Mouse (Mus musculus): Measurements from ENCODE around the gene A830031A19Rik. TPM values are rescaled to one million over a fixed set of nuclear protein-coding genes. Genes with fewer than 3 reads are reported as not detected.
A peak's percentile ranks its signal among the peaks of the same experiment; 100 is the strongest.

A830031A19Rik gene
- polyA plus RNA-seq, 1 experiment from 2014 or later: not detected

GRCm38 (mm10) chr11:24092618-24093017 lies 17.8 kb upstream of the A830031A19Rik start:
- Histone ChIP-seq H3K36me3 (ENCODE audit: control insufficient read depth, insufficient read depth, low read length) (peaks cover 6% of the 10 kb centered on the region; the same call in 1 of the 2 replicates), H3K9ac (ENCODE audit: low read length) (no peak overlapping the region), H3K4me3 (ENCODE audit: low read depth, low read length) (no peak overlapping the region), H3K4me2 (ENCODE audit: low read depth, severe bottlenecking) (no peak overlapping the region), H3K4me1 (ENCODE audit: control insufficient read depth, insufficient read depth, low read length) (peaks cover 42% of the 10 kb centered on the region), H3K9me3 (ENCODE audit: control insufficient read depth, low read length) (no peaks in the 10 kb centered on the region), H3K27me3 (ENCODE audit: control insufficient read depth, insufficient read depth, low read length) (no peaks in the 10 kb centered on the region), H3K27ac (replicated peaks; ENCODE audit: low read depth, low read length) (no peak overlapping the region)
- no peak for DNase-seq (ENCODE audit: low spot score)
- no peak for ATAC-seq (ENCODE audit: insufficient number of reproducible peaks, low FRiP score, low TSS enrichment, low read depth)
- WGBS: 55% methylated on average over 3 of the region's 3 CpGs

GRCm38 (mm10) chr11:24091393-24092080 lies 16.7 kb upstream of the A830031A19Rik start:
- H3K27me3 ChIP-seq (ENCODE audit: control insufficient read depth, insufficient read depth, low read length): no peaks in the 10 kb centered on the region
- H3K4me3 ChIP-seq (ENCODE audit: low read depth, low read length): no peak overlapping the region
- H3K36me3 ChIP-seq (ENCODE audit: control insufficient read depth, insufficient read depth, low read length): peaks cover 10% of the 10 kb centered on the region; the same call in 1 of the 2 replicates
- H3K9ac ChIP-seq (ENCODE audit: low read length): no peak overlapping the region
- H3K9me3 ChIP-seq (ENCODE audit: control insufficient read depth, low read length): no peaks in the 10 kb centered on the region
- 27% methylated on average over 15 of the region's 15 CpGs for WGBS
- DNase-seq (ENCODE audit: low spot score): no peak
- H3K27ac ChIP-seq (replicated peaks; ENCODE audit: low read depth, low read length): no peak overlapping the region
- ATAC-seq (ENCODE audit: insufficient number of reproducible peaks, low FRiP score, low TSS enrichment, low read depth): no peak
- H3K4me2 ChIP-seq (ENCODE audit: low read depth, severe bottlenecking): no peak overlapping the region
- peaks cover 31% of the 10 kb centered on the region for H3K4me1 ChIP-seq (ENCODE audit: control insufficient read depth, insufficient read depth, low read length)

GRCm38 (mm10) chr11:24090443-24090842 lies 15.6 kb upstream of the A830031A19Rik start:
- ATAC-seq (ENCODE audit: insufficient number of reproducible peaks, low FRiP score, low TSS enrichment, low read depth) (no peak), DNase-seq (ENCODE audit: low spot score) (no peak)
- no peak overlapping the region for H3K9ac ChIP-seq (ENCODE audit: low read length)
- H3K36me3 ChIP-seq (ENCODE audit: control insufficient read depth, insufficient read depth, low read length): peaks cover 14% of the 10 kb centered on the region; the same call in 1 of the 2 replicates
- H3K27ac ChIP-seq (replicated peaks; ENCODE audit: low read depth, low read length): no peak overlapping the region
- H3K9me3 ChIP-seq (ENCODE audit: control insufficient read depth, low read length): no peaks in the 10 kb centered on the region
- no peaks in the 10 kb centered on the region for H3K27me3 ChIP-seq (ENCODE audit: control insufficient read depth, insufficient read depth, low read length)
- H3K4me3 ChIP-seq (ENCODE audit: low read depth, low read length): no peak overlapping the region
- 84% methylated on average over 4 of the region's 4 CpGs for WGBS
- no peak overlapping the region for H3K4me2 ChIP-seq (ENCODE audit: low read depth, severe bottlenecking)
- peaks cover 29% of the 10 kb centered on the region for H3K4me1 ChIP-seq (ENCODE audit: control insufficient read depth, insufficient read depth, low read length)

GRCm38 (mm10) chr11:24087069-24087468 lies 12.2 kb upstream of the A830031A19Rik start:
- H3K27ac ChIP-seq (replicated peaks; ENCODE audit: low read depth, low read length): no peak overlapping the region
- ATAC-seq (ENCODE audit: insufficient number of reproducible peaks, low FRiP score, low TSS enrichment, low read depth) (no peak), DNase-seq (ENCODE audit: low spot score) (no peak)
- 70% methylated on average over 4 of the region's 4 CpGs for WGBS
- peaks cover 21% of the 10 kb centered on the region for H3K4me1 ChIP-seq (ENCODE audit: control insufficient read depth, insufficient read depth, low read length)
- H3K4me2 ChIP-seq (ENCODE audit: low read depth, severe bottlenecking): no peak overlapping the region
- peaks cover 18% of the 10 kb centered on the region; the same call in 1 of the 2 replicates for H3K36me3 ChIP-seq (ENCODE audit: control insufficient read depth, insufficient read depth, low read length)
- H3K9me3 ChIP-seq (ENCODE audit: control insufficient read depth, low read length): no peaks in the 10 kb centered on the region
- H3K27me3 ChIP-seq (ENCODE audit: control insufficient read depth, insufficient read depth, low read length): no peaks in the 10 kb centered on the region
- no peak overlapping the region for H3K9ac ChIP-seq (ENCODE audit: low read length)
- H3K4me3 ChIP-seq (ENCODE audit: low read depth, low read length): no peak overlapping the region

- 37% methylated on average over 6 of the region's 6 CpGs for WGBS
- H3K4me1 ChIP-seq (ENCODE audit: control insufficient read depth, insufficient read depth, low read length): peaks cover 16% of the 10 kb centered on the region; the same call in 1 of the 2 replicates
- H3K36me3 ChIP-seq (ENCODE audit: control insufficient read depth, insufficient read depth, low read length): peaks cover 18% of the 10 kb centered on the region; the same call in 1 of the 2 replicates
- H3K27me3 ChIP-seq (ENCODE audit: control insufficient read depth, insufficient read depth, low read length): no peaks in the 10 kb centered on the region
- ATAC-seq (ENCODE audit: insufficient number of reproducible peaks, low FRiP score, low TSS enrichment, low read depth) (no peak), DNase-seq (ENCODE audit: low spot score) (no peak)
- no peaks in the 10 kb centered on the region for H3K9me3 ChIP-seq (ENCODE audit: control insufficient read depth, low read length)
- no peak overlapping the region for H3K4me3 ChIP-seq (ENCODE audit: low read depth, low read length)
- H3K4me2 ChIP-seq (ENCODE audit: low read depth, severe bottlenecking): no peak overlapping the region
- no peak overlapping the region for H3K27ac ChIP-seq (replicated peaks; ENCODE audit: low read depth, low read length)
- no peak overlapping the region for H3K9ac ChIP-seq (ENCODE audit: low read length)
Measured at GRCm38 (mm10) chr11:24085986-24086385, 11.1 kb upstream of the A830031A19Rik start.

- no peaks in the 10 kb centered on the region for H3K27me3 ChIP-seq (ENCODE audit: control insufficient read depth, insufficient read depth, low read length)
- H3K4me2 ChIP-seq (ENCODE audit: low read depth, severe bottlenecking): no peak overlapping the region
- no peak for DNase-seq (ENCODE audit: low spot score)
- peaks cover 16% of the 10 kb centered on the region; the same call in 1 of the 2 replicates for H3K4me1 ChIP-seq (ENCODE audit: control insufficient read depth, insufficient read depth, low read length)
- 84% methylated on average over 4 of the region's 4 CpGs for WGBS
- no peak overlapping the region for H3K27ac ChIP-seq (replicated peaks; ENCODE audit: low read depth, low read length)
- no peak overlapping the region for H3K9ac ChIP-seq (ENCODE audit: low read length)
- H3K4me3 ChIP-seq (ENCODE audit: low read depth, low read length): no peak overlapping the region
- ATAC-seq (ENCODE audit: insufficient number of reproducible peaks, low FRiP score, low TSS enrichment, low read depth): no peak
- H3K9me3 ChIP-seq (ENCODE audit: control insufficient read depth, low read length): no peaks in the 10 kb centered on the region
- peaks cover 18% of the 10 kb centered on the region; the same call in 1 of the 2 replicates for H3K36me3 ChIP-seq (ENCODE audit: control insufficient read depth, insufficient read depth, low read length)
Measured at GRCm38 (mm10) chr11:24084590-24084989, 9.7 kb upstream of the A830031A19Rik start.

GRCm38 (mm10) chr11:24084077-24084476 lies 9.2 kb upstream of the A830031A19Rik start:
- no peak overlapping the region for H3K4me2 ChIP-seq (ENCODE audit: low read depth, severe bottlenecking)

GRCm38 (mm10) chr11:24083423-24083822 lies 8.6 kb upstream of the A830031A19Rik start:
- H3K27me3 ChIP-seq (ENCODE audit: control insufficient read depth, insufficient read depth, low read length): no peaks in the 10 kb centered on the region
- H3K9ac ChIP-seq (ENCODE audit: low read length): peak overlapping the region; percentile 30; the same call in 1 of the 2 replicates
- 48% methylated on average over 7 of the region's 7 CpGs for WGBS
- 0 out of 2 replicates have a peak overlapping the region, but pooled peaks have one; percentile 15 for H3K4me3 ChIP-seq (ENCODE audit: low read depth, low read length)
- ATAC-seq (ENCODE audit: insufficient number of reproducible peaks, low FRiP score, low TSS enrichment, low read depth): no peak
- no peak for DNase-seq (ENCODE audit: low spot score)
- H3K36me3 ChIP-seq (ENCODE audit: control insufficient read depth, insufficient read depth, low read length): peaks cover 18% of the 10 kb centered on the region; the same call in 1 of the 2 replicates
- no peaks in the 10 kb centered on the region for H3K9me3 ChIP-seq (ENCODE audit: control insufficient read depth, low read length)
- peak overlapping the region; percentile 40 for H3K4me2 ChIP-seq (ENCODE audit: low read depth, severe bottlenecking)
- 0 out of 2 replicates have a peak overlapping the region, but pooled peaks have one; percentile 21 for H3K27ac ChIP-seq (replicated peaks; ENCODE audit: low read depth, low read length)
- H3K4me1 ChIP-seq (ENCODE audit: control insufficient read depth, insufficient read depth, low read length): peaks cover 16% of the 10 kb centered on the region; the same call in 1 of the 2 replicates

More at GRCm38 (mm10) chr11:24084077-24084476, 9.2 kb upstream of the A830031A19Rik start:
- Histone ChIP-seq H3K4me3 (ENCODE audit: low read depth, low read length) (no peak overlapping the region), H3K27ac (replicated peaks; ENCODE audit: low read depth, low read length) (no peak overlapping the region), H3K9ac (ENCODE audit: low read length) (no peak overlapping the region), H3K9me3 (ENCODE audit: control insufficient read depth, low read length) (no peaks in the 10 kb centered on the region), H3K4me1 (ENCODE audit: control insufficient read depth, insufficient read depth, low read length) (peaks cover 16% of the 10 kb centered on the region; the same call in 1 of the 2 replicates), H3K27me3 (ENCODE audit: control insufficient read depth, insufficient read depth, low read length) (no peaks in the 10 kb centered on the region), H3K36me3 (ENCODE audit: control insufficient read depth, insufficient read depth, low read length) (peaks cover 18% of the 10 kb centered on the region; the same call in 1 of the 2 replicates)
- ATAC-seq (ENCODE audit: insufficient number of reproducible peaks, low FRiP score, low TSS enrichment, low read depth) (no peak), DNase-seq (ENCODE audit: low spot score) (no peak)
- WGBS: 35% methylated on average over 3 of the region's 3 CpGs
